Mouse (Mus musculus) brain, adult 10 weeks (tissue): ENCODE results near the gene Galnt3. TPM values are rescaled to one million over a fixed set of nuclear protein-coding genes. Genes with fewer than 3 reads are reported as not detected.

Source experiments
- polyA plus RNA-seq: library from polyadenylated mRNA; stranded (reverse); fragments of 350-450 nt; fragmentation: Illumina TruSeq; extraction: RNeasy Lipid Tissue Mini Kit (QIAGEN cat#74804); gene quantifications from one replicate; pipeline ENCODE4 v1.2.3, GENCODE M21; 2015; ENCODE audit warnings: low read depth, low replicate concordance

Gene Galnt3
- polyA plus RNA-seq = 2.6 TPM

DNA sequence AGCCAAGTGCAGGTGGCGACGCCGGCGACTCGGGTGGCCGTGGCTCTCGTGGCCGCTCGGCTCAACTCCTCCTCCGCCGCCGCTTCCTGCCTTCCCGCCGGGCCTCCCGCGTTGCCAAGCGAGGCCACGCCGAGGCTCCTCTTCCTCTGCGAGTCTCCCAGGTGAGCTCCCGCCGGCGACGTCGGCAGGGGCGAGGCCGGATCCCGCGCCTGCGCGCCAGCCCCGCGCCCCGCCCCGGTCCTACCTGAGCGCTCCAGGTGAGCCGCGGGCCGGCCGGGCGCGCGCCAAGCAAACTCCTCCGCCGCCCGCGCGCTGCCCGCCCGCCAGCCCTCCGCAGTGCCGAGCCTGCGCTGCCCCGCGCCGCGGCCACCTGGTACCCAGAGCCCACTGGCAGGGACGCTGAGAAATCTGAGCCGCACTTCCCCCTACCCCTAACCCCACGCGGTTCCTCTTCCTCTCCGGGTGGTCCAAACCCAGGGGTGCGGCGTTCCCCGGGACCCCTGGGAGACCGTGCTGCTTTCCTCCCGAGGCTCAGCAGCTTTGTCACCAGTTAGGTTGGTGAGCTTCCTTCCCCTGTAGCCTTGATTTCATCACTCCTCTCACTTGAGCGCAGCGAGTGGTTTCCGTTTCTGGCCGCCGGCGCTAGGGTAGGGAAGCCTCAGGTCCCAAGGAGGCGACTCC is at the start of gene Galnt3:
Gene Galnt3 (minus strand): TSS at position 404 of the 681 bp plus-strand sequence.

Other genes with a start within 250 kb of the Galnt3 start
- 7.9 TPM for gene Ttc21b, start 131.6 kb upstream of the Galnt3 start, polyA plus RNA-seq